Mouse (Mus musculus) cerebellum, adult 9-11 months (tissue): ENCODE results near the gene Slc25a48.

Experiments
- DNase-seq: peaks from one replicate; pipeline ENCODE4 v3.0.0; 2022

Slc25a48 gene

DNA sequence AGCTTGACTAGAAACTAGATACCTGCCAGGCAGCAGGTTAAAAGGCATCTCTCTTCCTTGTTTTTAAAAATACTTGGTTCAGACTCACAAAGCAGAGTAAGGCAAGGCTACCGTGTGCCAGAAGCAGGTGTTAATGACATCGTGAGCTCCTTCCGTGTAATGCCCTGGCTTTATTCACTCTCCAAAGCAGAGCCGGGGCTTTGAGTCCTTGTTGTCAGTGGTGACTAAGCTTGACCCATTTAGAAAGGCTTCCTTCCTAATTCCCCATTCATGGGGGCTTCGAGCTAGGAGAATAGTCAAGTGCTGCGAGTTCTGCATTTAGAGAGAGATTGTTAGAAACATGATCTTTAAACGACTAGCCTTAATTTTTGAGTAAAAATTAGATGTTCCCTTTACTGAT lies 78.7 kb downstream of the Slc25a48 start:
- no peak for DNase-seq

- DNase-seq = peak; percentile 96
These were observed 84.1 kb downstream of the Slc25a48 start, which contains the start of gene Fbxl21 for GRCm38 (mm10) chr13:56522081-56522820. TSS of gene Fbxl21 (plus strand) at chr13:56522472.

GRCm38 (mm10) chr13:56522821-56523167 lies 84.6 kb downstream of the Slc25a48 start:
- no peak for DNase-seq
